Mouse (Mus musculus) neural tube, embryonic 10.5 days (tissue): ENCODE measurements around the gene Supt16.
A peak's percentile ranks its signal among the peaks of the same experiment; 100 is the strongest.

Source experiments
- DNase-seq: peaks from one replicate; pipeline ENCODE4 v3.0.0-alpha.2; 2017; ENCODE audit warnings: low spot score; ENCODE audit errors: extremely low spot score

Gene Supt16

DNA sequence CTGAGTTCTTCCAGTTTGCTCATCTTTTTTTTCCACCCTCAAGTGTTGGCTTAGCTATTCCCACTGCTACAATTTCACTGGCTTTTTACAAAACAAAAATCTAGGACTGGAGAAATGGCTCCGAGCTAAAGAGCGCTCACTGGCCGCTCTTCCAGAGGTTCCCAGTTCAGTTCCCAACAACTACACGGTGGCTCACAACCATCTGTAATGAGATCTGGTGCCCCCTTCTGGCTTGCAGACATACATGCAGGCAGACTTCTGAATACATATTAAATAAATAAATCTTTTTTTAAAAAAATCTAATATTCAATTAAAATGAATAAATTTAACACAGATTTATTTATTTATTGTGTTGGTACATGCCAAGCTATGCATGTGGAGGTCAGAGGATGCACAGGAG is 50.7 kb downstream of the Supt16 start:
- no peak for DNase-seq

DNA sequence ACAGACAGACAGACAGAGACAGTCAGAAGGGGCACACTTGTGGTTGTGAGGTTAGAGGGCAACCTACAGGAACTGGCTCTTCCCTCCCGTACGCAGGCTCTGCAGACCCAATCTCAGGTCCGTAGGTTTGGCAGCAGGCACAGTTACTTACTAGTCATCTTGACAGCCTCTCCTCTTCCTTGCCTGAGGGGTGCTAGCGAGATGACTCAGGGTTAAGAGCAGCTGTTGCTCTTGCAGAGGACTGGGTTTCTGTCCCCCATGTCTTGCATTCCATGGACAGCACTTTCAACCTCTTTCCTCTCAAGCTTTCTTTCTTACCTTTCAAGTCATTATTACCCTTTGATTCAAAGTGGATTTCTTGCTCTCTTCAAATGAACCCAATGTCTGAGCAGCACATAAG is 53.1 kb downstream of the Supt16 start:
- no peak for DNase-seq

DNA sequence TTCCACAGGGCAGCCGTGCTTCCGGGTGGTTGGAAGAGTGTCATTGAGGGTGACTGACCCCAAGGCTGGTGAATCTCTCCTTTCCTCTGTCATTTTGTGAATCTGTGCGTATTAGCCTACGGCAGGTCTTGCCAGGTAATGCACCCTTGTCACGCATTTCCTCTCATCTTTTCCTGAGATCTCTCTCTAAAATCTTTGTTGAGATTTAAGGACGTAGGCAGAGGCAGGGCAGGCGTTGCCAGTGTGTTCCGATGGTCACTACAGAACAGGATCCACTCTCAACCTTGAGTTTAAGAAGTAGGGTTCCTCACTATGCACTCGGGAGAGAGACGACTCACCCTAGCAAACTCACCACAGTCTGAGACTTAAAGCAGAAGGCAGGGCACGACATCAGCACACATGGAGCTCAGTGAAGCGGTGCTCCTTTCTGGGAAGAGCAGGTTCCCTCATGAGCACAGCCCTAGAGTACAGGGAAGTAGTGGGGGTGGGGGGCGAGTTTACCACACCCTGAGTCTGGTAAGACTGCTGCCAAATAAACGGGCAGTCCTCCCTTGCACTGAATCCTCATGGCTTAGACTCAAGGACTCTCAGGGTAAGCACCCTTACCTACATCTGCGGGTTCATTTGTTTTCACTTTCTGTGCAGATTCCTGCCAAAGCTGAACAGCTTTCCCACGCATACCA is 55.6 kb downstream of the Supt16 start:
- DNase-seq = no peak

DNA sequence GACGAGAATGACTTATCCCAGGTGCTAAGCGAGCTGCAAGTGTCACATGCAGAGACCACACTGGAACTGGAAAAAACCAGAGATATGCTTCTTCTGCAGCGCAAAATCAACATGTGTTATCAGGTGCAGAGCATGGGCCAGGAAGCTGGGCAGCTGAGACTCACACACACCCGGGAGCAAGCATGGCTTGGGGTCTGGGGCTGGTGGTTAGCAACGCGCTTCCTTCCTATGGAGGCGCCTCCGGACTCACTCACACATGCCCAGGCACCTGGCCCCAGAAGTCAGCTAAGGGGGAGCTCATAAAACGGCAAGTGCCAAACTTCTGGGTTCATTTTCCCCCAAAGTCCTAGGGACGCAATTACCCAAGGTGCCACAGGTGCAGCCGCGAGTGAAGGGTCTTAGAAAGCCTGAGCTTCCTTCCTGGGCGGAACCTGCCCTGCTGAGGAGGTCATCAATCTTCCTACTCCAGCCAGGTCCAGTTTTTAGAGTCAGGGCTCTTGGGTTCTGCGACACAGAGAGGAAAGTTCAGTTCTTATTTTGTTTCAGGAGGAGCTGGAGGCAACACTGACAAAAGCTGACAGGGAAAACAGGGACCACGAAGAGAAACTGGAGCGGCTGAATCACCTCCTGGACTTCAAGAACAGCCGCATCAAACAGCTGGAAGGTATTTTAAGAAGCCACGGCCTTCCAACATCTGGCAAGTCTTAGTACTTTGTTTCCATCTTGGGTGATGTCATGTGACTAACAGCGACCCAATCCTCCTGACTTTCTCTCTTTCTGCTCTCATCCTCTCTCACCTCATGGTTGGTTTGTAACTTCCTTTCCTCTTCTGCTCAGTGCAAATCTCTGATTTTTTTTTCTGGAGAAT is 56.4 kb downstream of the Supt16 start:
- peak; percentile 24 for DNase-seq

DNA sequence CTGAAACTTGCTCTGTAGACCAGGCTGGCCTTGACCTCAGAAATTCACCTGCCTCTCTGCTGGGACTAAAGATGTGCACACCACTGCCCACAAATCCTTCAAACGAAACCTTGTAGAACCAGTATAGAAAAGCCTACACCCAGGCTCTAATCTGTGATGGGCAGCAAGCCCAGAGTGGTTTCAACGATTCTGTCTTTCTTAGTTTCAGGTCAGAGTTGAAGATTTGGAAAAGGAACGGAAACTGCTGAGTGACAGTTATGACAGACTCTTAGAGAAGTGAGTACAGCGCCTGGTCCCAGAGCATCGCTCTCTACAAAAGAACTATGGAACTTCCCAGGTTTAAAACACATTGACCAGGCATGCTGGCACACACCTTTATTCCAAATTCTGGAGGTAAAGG is 63.6 kb downstream of the Supt16 start:
- DNase-seq = no peak

DNA sequence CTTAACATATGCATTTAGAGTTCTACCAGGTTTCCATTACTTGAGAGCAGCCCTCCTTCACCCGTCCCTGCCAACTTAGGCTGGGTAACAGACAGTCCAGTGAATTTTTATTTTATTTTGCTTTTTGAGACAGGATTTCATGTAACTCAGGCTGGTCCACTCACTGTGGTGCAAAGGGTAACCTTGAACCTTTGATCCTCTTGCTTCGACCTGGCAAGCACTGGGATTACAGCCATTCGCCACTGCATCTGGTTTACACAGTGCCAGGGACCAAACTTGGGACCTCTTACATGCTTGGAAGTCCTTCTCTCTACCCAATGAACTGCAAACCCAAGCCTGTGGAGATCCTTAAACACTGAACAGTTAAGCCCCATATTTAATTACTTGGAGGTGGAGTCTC is 72.6 kb downstream of the Supt16 start:
- no peak for DNase-seq

DNA sequence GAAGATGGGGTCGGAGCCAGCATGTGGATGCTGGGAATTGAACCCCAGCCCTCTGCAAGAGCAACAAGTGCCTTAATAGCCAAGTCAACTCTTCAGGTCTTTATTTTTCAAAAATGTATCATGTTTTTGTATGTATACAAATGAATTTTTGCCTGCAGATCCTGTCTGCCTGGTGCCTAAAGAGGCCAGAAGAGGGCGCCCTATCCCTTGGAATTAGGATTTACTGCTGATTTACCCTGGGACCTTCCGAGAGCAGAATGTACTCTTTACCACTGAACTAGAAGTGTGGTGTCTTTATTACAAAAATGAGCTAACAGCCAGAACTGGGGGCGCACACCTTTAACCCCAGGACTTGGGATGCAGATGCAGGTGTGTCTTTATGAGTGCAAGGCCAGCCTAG is 73.3 kb downstream of the Supt16 start:
- DNase-seq = peak; percentile 68

DNA sequence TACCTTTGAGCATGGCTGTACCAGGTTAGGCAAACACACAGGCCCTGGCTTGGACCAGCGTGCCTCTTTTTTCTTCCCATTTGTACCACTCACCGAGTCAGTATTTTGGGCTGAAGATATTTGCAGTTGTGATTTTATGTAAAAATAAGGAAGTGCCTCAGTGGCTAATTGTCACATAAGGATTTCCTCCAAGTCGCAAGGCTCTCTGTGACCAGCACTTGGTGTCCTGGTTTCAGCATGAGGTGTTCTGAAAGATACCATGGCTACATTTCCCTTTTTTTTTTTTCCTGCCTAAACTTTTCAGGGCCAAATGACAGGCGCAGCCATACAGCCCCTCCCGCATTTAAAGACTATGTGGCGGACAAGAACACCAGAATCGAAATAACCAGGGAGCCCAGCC is 77.0 kb downstream of the Supt16 start:
- no peak for DNase-seq

DNA sequence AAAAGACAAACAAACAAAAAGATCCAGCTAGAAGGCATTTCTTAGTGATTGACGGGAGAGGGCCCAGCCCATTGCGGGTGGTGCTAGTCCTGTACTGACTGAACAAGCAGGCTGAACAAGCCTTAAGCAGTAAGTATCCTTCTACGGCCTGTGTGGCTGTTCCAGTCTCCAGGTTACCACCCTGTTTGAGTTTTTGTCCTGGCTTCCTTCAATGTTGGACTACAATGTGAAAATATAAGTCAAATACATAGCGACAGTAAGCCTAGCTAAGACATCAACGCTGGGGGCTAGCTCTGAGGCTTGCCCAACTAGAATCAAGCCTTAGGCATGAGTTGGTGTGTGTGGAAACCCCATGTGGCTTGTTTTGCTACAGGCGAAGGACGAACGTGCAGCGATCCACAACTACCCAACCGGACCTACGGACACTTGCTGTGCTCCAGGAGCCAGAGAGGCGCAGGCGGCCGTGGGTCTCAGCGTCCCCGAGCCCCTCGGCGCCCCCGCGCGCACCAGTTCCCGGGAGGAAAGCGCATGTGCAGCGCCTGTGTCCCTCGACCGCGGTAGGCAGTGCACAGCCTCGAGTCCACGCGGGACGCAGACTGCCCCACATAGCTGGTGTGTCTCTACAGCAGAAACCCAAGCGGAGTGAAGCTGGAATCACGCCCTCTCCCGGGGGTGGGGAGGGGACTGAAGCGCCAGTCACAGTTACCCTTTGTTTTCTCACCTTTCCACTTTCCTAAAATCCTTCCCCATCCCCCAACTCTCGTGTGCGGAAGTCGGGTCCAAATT is 78.2 kb downstream of the Supt16 start:
- peak; percentile 74 for DNase-seq

DNA sequence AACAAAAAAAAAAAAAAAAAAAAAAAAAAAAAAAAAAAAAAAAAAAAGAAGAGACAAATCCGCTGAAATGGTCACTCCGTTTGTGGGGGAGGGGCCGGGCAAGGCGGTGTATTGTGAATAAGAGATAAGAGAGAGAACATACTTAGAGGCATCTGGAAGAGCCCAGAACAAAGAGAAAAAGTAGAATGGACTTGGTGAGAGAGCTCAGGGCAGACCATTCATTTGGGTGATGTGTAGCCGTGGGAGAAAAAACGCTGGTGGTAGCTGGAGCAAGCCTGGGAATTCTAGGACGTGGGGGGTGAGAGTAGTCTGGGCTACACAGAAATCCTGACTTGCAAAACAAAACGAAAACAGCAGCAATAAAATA is 78.8 kb downstream of the Supt16 start:
- DNase-seq = no peak

DNA sequence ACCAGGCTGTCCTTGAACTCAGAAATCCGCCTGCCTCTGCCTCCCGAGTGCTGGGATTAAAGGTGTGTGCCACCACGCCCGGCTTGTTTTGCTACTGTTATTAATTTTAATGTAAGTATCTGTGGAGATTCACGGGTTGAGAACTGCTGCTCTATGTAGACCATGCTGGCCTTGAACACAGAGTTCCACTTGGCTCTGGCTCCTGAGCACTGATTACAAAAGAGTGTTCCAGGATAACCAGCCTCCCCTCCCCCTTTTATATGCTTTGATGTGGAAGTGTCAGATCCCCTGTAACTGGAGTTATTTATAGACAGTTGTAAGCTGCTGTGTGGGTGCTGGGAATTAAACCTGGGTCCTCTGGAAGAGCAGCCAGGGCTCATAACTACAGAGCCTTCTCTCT is 80.0 kb downstream of the Supt16 start:
- DNase-seq = no peak

DNA sequence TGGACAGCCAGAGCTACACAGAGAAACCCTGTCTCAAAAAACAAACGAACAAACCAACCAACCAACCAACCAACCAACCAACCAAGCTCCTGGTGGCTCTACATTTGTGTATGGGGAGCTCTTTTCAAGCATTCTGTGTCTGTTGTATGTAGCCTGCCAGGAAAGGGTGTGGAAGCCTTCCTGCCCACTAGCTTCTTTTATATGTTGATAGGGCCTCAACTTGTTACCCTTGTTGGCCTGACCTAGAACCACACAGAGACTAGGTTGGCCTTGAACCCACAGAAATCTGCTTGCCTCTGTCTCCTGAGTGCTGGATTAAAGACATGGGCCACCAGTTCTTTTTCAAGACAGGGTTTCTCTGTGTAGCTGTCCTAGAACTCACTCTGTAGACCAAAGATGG is 83.1 kb downstream of the Supt16 start:
- no peak for DNase-seq
